Mouse (Mus musculus): ENCODE results near the gene Olfr113. TPM values are rescaled to one million over a fixed set of nuclear protein-coding genes. Genes with fewer than 3 reads are reported as not detected.

Olfr113 gene
- polyA plus RNA-seq, 1 experiment from 2014 or later = not detected

Other genes with a start within 250 kb of the Olfr113 start
- not detected in 2 replicates for gene Olfr103, start 238.0 kb downstream of the Olfr113 start, polyA plus RNA-seq (2015; fragmentation: Nextera tagmentation; extraction: Ambion mirVana)
- gene Olfr104-ps, start 218.1 kb downstream of the Olfr113 start, polyA plus RNA-seq (2015; fragmentation: Nextera tagmentation; extraction: Ambion mirVana) = not detected in 2 replicates
- not detected in 2 replicates for gene Olfr105-ps, start 198.6 kb downstream of the Olfr113 start, polyA plus RNA-seq (2015; fragmentation: Nextera tagmentation; extraction: Ambion mirVana)
- not detected in 2 replicates for gene Olfr106-ps, start 187.3 kb downstream of the Olfr113 start, polyA plus RNA-seq (2015; fragmentation: Nextera tagmentation; extraction: Ambion mirVana)
- not detected in 2 replicates for gene Olfr107, start 178.4 kb downstream of the Olfr113 start, polyA plus RNA-seq (2015; fragmentation: Nextera tagmentation; extraction: Ambion mirVana)
- gene Olfr108, start 132.2 kb downstream of the Olfr113 start, polyA plus RNA-seq (2015; fragmentation: Nextera tagmentation; extraction: Ambion mirVana) = not detected in 2 replicates
- not detected in 2 replicates for gene Olfr109, start 118.7 kb downstream of the Olfr113 start, polyA plus RNA-seq (2015; fragmentation: Nextera tagmentation; extraction: Ambion mirVana)
- gene H2-M2, start 94.1 kb downstream of the Olfr113 start, polyA plus RNA-seq (2015; fragmentation: Nextera tagmentation; extraction: Ambion mirVana) = not detected in 2 replicates
- not detected in 2 replicates for gene Olfr110, start 85.2 kb downstream of the Olfr113 start, polyA plus RNA-seq (2015; fragmentation: Nextera tagmentation; extraction: Ambion mirVana)
- gene Olfr111, start 69.6 kb downstream of the Olfr113 start, polyA plus RNA-seq (2015; fragmentation: Nextera tagmentation; extraction: Ambion mirVana) = not detected in 2 replicates
- not detected in 2 replicates for gene Olfr112, start 8.2 kb downstream of the Olfr113 start, polyA plus RNA-seq (2015; fragmentation: Nextera tagmentation; extraction: Ambion mirVana)
- gene Olfr114, start 15.1 kb upstream of the Olfr113 start, polyA plus RNA-seq (2015; fragmentation: Nextera tagmentation; extraction: Ambion mirVana) = not detected in 2 replicates
- gene Olfr115, start 49.4 kb upstream of the Olfr113 start, polyA plus RNA-seq (2015; fragmentation: Nextera tagmentation; extraction: Ambion mirVana) = not detected in 2 replicates
- not detected in 2 replicates for gene Olfr116, start 49.5 kb upstream of the Olfr113 start, polyA plus RNA-seq (2015; fragmentation: Nextera tagmentation; extraction: Ambion mirVana)
- gene Olfr117, start 86.1 kb upstream of the Olfr113 start, polyA plus RNA-seq (2015; fragmentation: Nextera tagmentation; extraction: Ambion mirVana) = not detected in 2 replicates
- gene Olfr118, start 89.3 kb upstream of the Olfr113 start, polyA plus RNA-seq (2015; fragmentation: Nextera tagmentation; extraction: Ambion mirVana) = not detected in 2 replicates
- gene Olfr119, start 118.9 kb upstream of the Olfr113 start, polyA plus RNA-seq (2015; fragmentation: Nextera tagmentation; extraction: Ambion mirVana) = not detected in 2 replicates
- not detected in 2 replicates for gene Olfr120, start 144.1 kb upstream of the Olfr113 start, polyA plus RNA-seq (2015; fragmentation: Nextera tagmentation; extraction: Ambion mirVana)
- not detected in 2 replicates for gene Olfr121, start 171.2 kb upstream of the Olfr113 start, polyA plus RNA-seq (2015; fragmentation: Nextera tagmentation; extraction: Ambion mirVana)
- not detected in 2 replicates for gene Olfr122, start 190.9 kb upstream of the Olfr113 start, polyA plus RNA-seq (2015; fragmentation: Nextera tagmentation; extraction: Ambion mirVana)
- not detected in 2 replicates for gene Olfr123, start 215.9 kb upstream of the Olfr113 start, polyA plus RNA-seq (2015; fragmentation: Nextera tagmentation; extraction: Ambion mirVana)
- gene Olfr124, start 222.2 kb upstream of the Olfr113 start, polyA plus RNA-seq (2015; fragmentation: Nextera tagmentation; extraction: Ambion mirVana) = not detected in 2 replicates